Mouse (Mus musculus) small intestine, adult 2 months (tissue): ENCODE results near the gene Arhgef38.

Experiments used
- CTCF ChIP-seq: fragments of 200-500 bp; IDR thresholded peaks from 2 replicates; pipeline ENCODE4 v1.5.1; 2012; ENCODE audit warnings: low read depth, mild to moderate bottlenecking, control low read depth, inconsistent platforms, low read length, moderate library complexity, mixed read lengths; ENCODE audit not compliant: insufficient replicate concordance, insufficient read length; ENCODE audit errors: extremely low read depth
- POLR2A ChIP-seq: fragments of 200-500 bp; IDR thresholded peaks from 2 replicates; pipeline ENCODE4 v1.6.1; 2012; ENCODE audit warnings: low read depth, mild to moderate bottlenecking, control low read depth, inconsistent platforms, low read length, moderate library complexity

DNA sequence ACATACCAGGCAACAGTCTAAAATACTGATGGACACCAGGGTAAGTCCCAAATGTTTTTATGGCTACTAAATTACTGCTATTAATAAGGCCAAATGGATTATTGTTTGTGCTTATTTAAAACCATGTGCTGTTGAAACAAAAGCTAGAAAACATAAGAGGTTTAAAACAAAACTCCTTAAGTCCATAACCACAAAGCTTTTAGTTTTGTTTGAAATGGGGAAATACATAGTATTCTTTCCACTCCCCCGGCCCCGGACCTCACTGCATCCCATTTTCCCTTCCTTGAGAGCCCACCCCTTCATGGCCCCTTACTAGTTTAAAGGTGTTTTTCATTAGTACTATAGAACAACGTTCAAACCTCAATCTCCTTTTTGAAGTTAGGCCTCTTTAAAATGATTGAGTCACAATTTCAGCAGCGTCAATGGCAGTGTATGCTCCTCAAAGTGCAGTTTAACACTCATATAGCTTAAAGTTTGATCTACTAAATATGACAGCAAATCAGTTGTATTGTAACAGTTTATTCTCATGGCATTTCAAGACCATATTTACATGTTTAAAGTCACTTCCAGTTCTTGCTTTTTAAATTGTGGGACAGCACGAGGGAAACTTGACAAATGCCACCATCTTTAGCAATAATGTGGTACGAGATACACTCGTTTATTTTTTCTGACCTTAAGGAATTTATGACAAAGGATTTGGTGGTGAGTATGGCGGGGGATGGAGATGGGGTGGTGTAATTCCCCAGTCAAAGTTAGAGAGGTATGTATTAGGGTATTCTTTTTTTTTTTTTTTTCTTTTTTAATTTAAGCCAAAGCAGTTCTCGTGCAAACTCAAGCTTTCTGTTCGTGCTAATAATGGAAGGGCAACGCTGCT, 144.3 kb downstream of the Arhgef38 start:
- TF ChIP-seq POLR2A (no peak), CTCF (no peak)
